Mouse (Mus musculus) spleen, adult 2 months (tissue): ENCODE data around the gene Slc24a2. TPM values are rescaled to one million over a fixed set of nuclear protein-coding genes. Genes with fewer than 3 reads are reported as not detected.

Experiments
- DNase-seq, 2 experiments: peaks; one replicate each; pipeline versions ENCODE4 v3.0.0 to v3.0.0-alpha.2; 2012 to 2021; ENCODE audit warnings: low spot score in 2 of 2, low read depth in 1 of 2
- H3K27ac ChIP-seq: fragments of 200-500 bp; 2 replicates; pipeline ENCODE4 v1.5.1; 2012; ENCODE audit warnings: low read length, inconsistent platforms; ENCODE audit not compliant: insufficient read depth
- H3K27me3 ChIP-seq: fragments of 200-500 bp; 2 replicates; pipeline ENCODE4 v1.6.1; 2012; ENCODE audit warnings: mild to moderate bottlenecking, moderate library complexity, low read length, inconsistent platforms; ENCODE audit not compliant: control insufficient read depth, insufficient read depth
- H3K36me3 ChIP-seq: fragments of 200-500 bp; 2 replicates; pipeline ENCODE4 v1.6.1; 2012; ENCODE audit warnings: mild to moderate bottlenecking, low read length, inconsistent platforms; ENCODE audit not compliant: control insufficient read depth, insufficient read depth
- H3K4me1 ChIP-seq: fragments of 200-500 bp; 2 replicates; pipeline ENCODE4 v1.6.1; 2011; ENCODE audit warnings: inconsistent platforms; ENCODE audit not compliant: control insufficient read depth, insufficient read depth, insufficient read length
- H3K4me3 ChIP-seq: fragments of 200-500 bp; 2 replicates; pipeline ENCODE4 v1.5.1; 2011; ENCODE audit warnings: mild to moderate bottlenecking, inconsistent platforms; ENCODE audit not compliant: insufficient read depth, insufficient read length; ENCODE audit errors: extremely low read depth
- CTCF ChIP-seq: fragments of 200-500 bp; IDR thresholded peaks from 2 replicates; pipeline ENCODE4 v1.5.1; 2011; ENCODE audit warnings: mild to moderate bottlenecking, inconsistent platforms; ENCODE audit not compliant: insufficient read depth, insufficient read length, insufficient replicate concordance; ENCODE audit errors: extremely low read depth
- POLR2A ChIP-seq: fragments of 200-500 bp; IDR thresholded peaks from 2 replicates; pipeline ENCODE4 v1.6.1; 2011; ENCODE audit warnings: low read depth, low read length, inconsistent platforms
- WGBS: fragments of 180-500 bp; shearing (Covaris S2); methylation state at CpG from one replicate; pipeline ENCODE4 v1.1.7; 2018; 5-methylcytosine and 5-hydroxymethylcytosine counted together
- polyA plus RNA-seq: library from polyadenylated mRNA; depleted of rRNA; stranded (reverse); fragments of >200 nt; gene quantifications from 2 replicates; pipeline ENCODE4 v1.2.3, GENCODE M21; 2012

Slc24a2 gene
- polyA plus RNA-seq, 1 experiment = not detected

- no peak for TF ChIP-seq POLR2A
- no peak for TF ChIP-seq CTCF
- Histone ChIP-seq H3K27ac (no peak overlapping the region), H3K4me3 (no peak overlapping the region), H3K4me1 (no peaks in the 10 kb centered on the region), H3K27me3 (no peaks in the 10 kb centered on the region), H3K36me3 (no peaks in the 10 kb centered on the region)
- 91% methylated on average over 9 of the region's 9 CpGs for WGBS
- DNase-seq = no peak
These were observed 294.1 kb downstream of the Slc24a2 start for GRCm38 (mm10) chr4:86936217-86936616.
